Mouse (Mus musculus) forebrain, embryonic 14.5 days (tissue): ENCODE results near the gene Tapbp. TPM values are rescaled to one million over a fixed set of nuclear protein-coding genes. Genes with fewer than 3 reads are reported as not detected.
A peak's percentile ranks its signal among the peaks of the same experiment; 100 is the strongest.
"Not testable (repeated sequence)": the region's sequence is repeated elsewhere in the genome, so short reads cannot be mapped to it uniquely, and the experiment has no call there.

ENCODE experiments used
- ATAC-seq: fragments of 200-750 bp; cut with Nextera tagmentation; 2 replicates; pipeline ENCODE4 v1.8.0; 2017; ENCODE audit warnings: mild to moderate bottlenecking, moderate library complexity
- DNase-seq: peaks from one replicate; pipeline ENCODE4 v3.0.0-alpha.2; 2015; ENCODE audit warnings: low spot score
- H3K27ac ChIP-seq: fragments of 300-500 bp; sonication (generic); 2 replicates; pipeline ENCODE4 v1.5.1; 2014; ENCODE audit warnings: low read depth, mild to moderate bottlenecking, control low read depth, low read length, moderate library complexity
- H3K27me3 ChIP-seq: fragments of 300-500 bp; sonication (generic); replicated peaks from 2 replicates; pipeline ENCODE4 v1.6.1; 2014; ENCODE audit warnings: low read length, control low read depth, mixed read lengths; ENCODE audit not compliant: control insufficient read depth, insufficient read depth
- H3K36me3 ChIP-seq: fragments of 300-500 bp; sonication (generic); 2 replicates; pipeline ENCODE4 v1.6.1; 2014; ENCODE audit warnings: low read length, control low read depth; ENCODE audit not compliant: control insufficient read depth, insufficient read depth
- H3K4me1 ChIP-seq: fragments of 300-500 bp; sonication (generic); 2 replicates; pipeline ENCODE4 v1.6.1; 2014; ENCODE audit warnings: antibody characterized with exemption, low read length, control low read depth; ENCODE audit not compliant: control insufficient read depth, insufficient read depth
- H3K4me2 ChIP-seq: fragments of 300-500 bp; sonication (generic); 2 replicates; pipeline ENCODE4 v1.6.1; 2014; ENCODE audit warnings: mild to moderate bottlenecking, control low read depth, low read length
- H3K4me3 ChIP-seq: fragments of 300-500 bp; sonication (generic); 2 replicates; pipeline ENCODE4 v1.5.1; 2014; ENCODE audit warnings: low read depth, low read length, control low read depth
- H3K9ac ChIP-seq: fragments of 300-500 bp; sonication (generic); 2 replicates; pipeline ENCODE4 v1.6.1; 2014; ENCODE audit warnings: mild to moderate bottlenecking, low read length, control low read depth, moderate library complexity
- H3K9me3 ChIP-seq: fragments of 300-500 bp; sonication (generic); replicated peaks from 2 replicates; pipeline ENCODE4 v1.6.1; 2016; ENCODE audit warnings: low read length, control low read depth, mixed read lengths; ENCODE audit not compliant: control insufficient read depth
- WGBS: fragments of 180-500 bp; shearing (Covaris S2); extraction: QIAGEN DNeasy Blood & Tissue Kit; methylation state at CpG from one replicate; pipeline ENCODE4 v1.1.7; 2014; 5-methylcytosine and 5-hydroxymethylcytosine counted together
- polyA plus RNA-seq: library from polyadenylated mRNA; unstranded; fragments of >200 nt; fragmentation: Nextera tagmentation; extraction: Ambion mirVana; gene quantifications from 2 replicates; pipeline ENCODE4 v1.2.1, GENCODE M21; 2014

Gene Tapbp
- polyA plus RNA-seq = 14.1 and 17.7 TPM in 2 replicates

DNA sequence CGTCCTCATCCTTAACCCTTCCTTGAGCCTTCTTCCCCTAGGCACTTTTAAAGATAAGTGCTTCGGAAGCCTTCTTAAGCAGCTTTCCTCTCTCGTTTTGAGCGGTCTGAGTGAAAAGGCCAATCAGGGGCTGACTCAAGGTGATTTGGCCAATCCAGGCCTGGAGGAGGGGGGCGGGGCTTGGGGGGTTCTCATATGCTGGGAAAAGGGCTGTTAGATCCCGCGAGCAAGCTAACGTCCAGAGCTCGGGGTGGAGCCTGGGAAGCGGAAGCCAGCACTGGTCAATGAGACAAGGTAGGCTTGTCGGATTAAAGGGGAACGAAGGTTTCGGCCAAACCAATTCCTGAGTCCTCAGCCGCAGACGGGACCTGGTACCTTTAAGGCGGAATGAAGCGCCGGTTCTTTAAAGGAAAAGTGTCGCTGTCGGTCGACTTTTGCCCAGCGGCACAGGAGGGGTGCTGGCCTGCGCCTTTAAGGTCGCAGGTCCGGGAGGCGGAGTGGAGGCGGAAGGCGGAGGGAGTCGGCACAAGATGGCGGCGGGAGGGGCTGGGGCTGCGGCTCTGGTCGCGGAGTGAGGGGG lies at the start of gene Tapbp, which contains the start of gene Zbtb22:
Gene Tapbp (plus strand): TSS at position 229 of the 580 bp plus-strand sequence.
Gene Zbtb22 (plus strand): TSS at position 234 of the 580 bp plus-strand sequence.
- peaks cover 24% of the 10 kb centered on the region for H3K4me1 ChIP-seq

DNA sequence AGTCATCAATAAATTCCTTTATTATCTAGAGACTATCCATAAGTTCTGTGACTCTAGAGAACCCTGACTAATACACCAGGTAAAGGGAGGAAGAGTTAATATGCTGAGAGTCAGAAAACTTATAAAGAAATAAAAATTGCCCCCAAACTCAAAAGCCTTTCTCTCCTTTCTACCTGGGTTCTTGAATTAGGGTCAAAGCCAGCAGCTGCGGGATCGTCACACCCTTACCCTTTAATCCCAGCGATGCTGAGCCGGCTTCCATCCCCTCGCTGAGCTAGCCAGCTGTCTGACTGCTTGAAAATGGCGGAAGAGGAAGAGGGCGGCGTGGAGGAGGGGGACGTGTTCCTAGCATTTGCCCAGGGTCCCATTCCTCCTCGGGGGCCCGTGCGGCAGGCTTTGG lies 42.2 kb upstream of the Tapbp start, which contains the start of gene Gm7029:
Gene Gm7029 (plus strand): TSS at position 301 of the 400 bp plus-strand sequence.
- not testable (repeated sequence) for H3K27ac ChIP-seq, H3K27me3 ChIP-seq, H3K9ac ChIP-seq, ATAC-seq, H3K4me1 ChIP-seq, H3K4me3 ChIP-seq, DNase-seq, H3K9me3 ChIP-seq, H3K4me2 ChIP-seq
- WGBS = 90% methylated on average over 3 of the region's 12 CpGs
- H3K36me3 ChIP-seq = peaks cover 12% of the 10 kb centered on the region; the same call in 1 of the 2 replicates

More for the DNA sequence above, at the start of gene Tapbp, which contains the start of gene Zbtb22:
- DNase-seq = peak; percentile 98
- H3K27me3 ChIP-seq = no peaks in the 10 kb centered on the region
- peak within 1 kb of the TSS; percentile 63 for H3K4me2 ChIP-seq
- no peaks in the 10 kb centered on the region for H3K9me3 ChIP-seq
- peak within 1 kb of the TSS; percentile 55 for H3K4me3 ChIP-seq
- peak within 1 kb of the TSS; percentile 76 for H3K27ac ChIP-seq
- peaks cover 41% of the 10 kb centered on the region for H3K36me3 ChIP-seq
- peak within 1 kb of the TSS; percentile 61 for H3K9ac ChIP-seq
- ATAC-seq = peak; percentile 92
- under 1% methylated on average over 31 of the region's 34 CpGs for WGBS

DNA sequence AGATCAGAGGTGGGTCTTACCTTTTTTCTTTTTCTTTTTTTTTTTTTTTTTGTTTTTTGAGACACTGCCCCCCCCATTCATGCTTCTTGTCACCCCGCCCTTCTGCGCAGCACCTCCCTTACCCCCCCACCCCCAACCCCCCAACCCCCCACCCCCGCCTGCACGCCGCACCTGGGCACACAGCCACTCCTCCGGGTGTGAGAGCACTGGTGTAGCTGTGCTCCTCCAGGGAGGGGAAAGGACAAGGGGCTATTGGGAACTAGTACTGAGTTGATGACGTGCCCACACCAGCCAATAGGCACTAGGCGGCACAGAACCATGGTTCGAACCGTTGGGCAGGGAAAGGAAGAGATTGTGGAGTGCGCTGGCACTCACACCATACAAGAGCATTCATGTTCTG lies 41.3 kb upstream of the Tapbp start:
- H3K4me2 ChIP-seq = no peak overlapping the region
- no peaks in the 10 kb centered on the region for H3K27me3 ChIP-seq
- H3K9ac ChIP-seq = no peak overlapping the region
- H3K9me3 ChIP-seq = no peaks in the 10 kb centered on the region
- DNase-seq = no peak
- 90% methylated on average over 8 of the region's 11 CpGs for WGBS
- ATAC-seq = no peak
- H3K4me1 ChIP-seq = no peaks in the 10 kb centered on the region
- no peak overlapping the region for H3K4me3 ChIP-seq
- no peak overlapping the region for H3K27ac ChIP-seq
- H3K36me3 ChIP-seq = peaks cover 18% of the 10 kb centered on the region; the same call in 1 of the 2 replicates

DNA sequence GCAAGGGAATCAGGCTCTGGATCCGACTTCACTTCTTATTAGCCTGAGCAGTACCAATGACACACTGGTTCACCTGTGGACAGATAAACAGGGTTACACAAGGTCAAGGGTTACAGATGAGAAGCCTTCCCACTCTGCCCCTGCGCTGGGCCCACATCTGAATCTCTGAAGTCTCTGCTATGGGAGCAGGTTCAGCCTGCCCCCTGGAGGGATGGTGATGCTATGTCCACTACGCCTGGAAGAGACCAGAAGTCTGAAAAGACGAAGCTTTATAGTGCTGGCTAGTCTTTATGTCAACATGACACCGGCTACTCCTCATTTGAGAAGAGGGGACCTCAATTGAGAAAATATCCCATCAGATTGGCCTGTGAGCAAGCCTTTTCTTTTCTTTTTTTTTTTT lies 39.9 kb upstream of the Tapbp start:
- WGBS = 80% methylated on average over 5 of the region's 5 CpGs
- H3K9me3 ChIP-seq, H3K27ac ChIP-seq, H3K4me2 ChIP-seq, H3K4me1 ChIP-seq, H3K27me3 ChIP-seq, DNase-seq, H3K9ac ChIP-seq, ATAC-seq, H3K4me3 ChIP-seq: not testable (repeated sequence)
- H3K36me3 ChIP-seq = peaks cover 24% of the 10 kb centered on the region; the same call in 1 of the 2 replicates

DNA sequence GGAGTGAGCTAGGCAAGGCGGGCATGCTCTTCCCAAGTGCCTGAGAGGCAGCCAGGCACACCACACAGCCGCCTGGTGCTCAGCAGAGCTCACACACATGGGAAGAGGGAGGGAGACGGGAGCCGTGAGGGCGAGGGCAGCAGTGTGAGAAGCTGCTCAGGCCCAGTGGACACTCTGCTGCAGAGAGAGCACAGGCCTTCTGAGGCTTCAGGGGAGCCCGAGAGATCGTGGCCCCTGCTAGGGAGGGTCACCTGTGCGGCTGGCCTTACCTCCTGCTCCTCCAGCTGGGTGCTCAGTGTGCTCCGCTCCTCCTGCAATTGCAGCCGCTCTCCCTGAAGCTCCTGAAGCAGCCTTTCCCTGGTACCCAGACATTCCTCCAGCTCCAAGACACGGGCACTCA lies 31.4 kb upstream of the Tapbp start:
- not testable (repeated sequence) for H3K9me3 ChIP-seq, DNase-seq, ATAC-seq, H3K27me3 ChIP-seq, H3K9ac ChIP-seq, H3K4me2 ChIP-seq, H3K27ac ChIP-seq, H3K4me3 ChIP-seq, H3K4me1 ChIP-seq
- peaks cover 35% of the 10 kb centered on the region for H3K36me3 ChIP-seq
- WGBS = 94% methylated on average over 9 of the region's 11 CpGs

DNA sequence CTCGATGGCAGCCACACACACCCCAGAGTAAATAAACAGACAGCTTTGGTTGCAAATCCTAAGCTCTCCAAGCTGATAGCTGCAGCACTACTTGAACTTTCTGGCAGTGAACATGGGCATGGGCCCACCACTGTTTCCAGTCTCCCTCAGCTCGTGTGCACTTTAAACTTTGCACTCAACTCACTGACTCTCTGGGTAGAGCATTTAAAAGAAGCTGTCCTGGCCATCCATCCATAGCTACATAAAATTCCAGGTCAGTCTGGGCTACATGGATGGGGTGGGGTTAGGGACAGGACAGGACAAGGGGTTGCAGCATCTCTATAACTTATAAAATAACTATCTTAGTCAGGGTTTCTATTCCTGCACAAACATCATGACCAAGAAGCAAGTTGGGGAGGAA lies 27.9 kb upstream of the Tapbp start:
- ATAC-seq, H3K4me1 ChIP-seq, H3K27me3 ChIP-seq, H3K9me3 ChIP-seq, H3K4me3 ChIP-seq, DNase-seq, H3K9ac ChIP-seq, H3K4me2 ChIP-seq, H3K27ac ChIP-seq: not testable (repeated sequence)
- WGBS = 82% methylated on average over 2 of the region's 2 CpGs
- H3K36me3 ChIP-seq = peaks cover 14% of the 10 kb centered on the region

DNA sequence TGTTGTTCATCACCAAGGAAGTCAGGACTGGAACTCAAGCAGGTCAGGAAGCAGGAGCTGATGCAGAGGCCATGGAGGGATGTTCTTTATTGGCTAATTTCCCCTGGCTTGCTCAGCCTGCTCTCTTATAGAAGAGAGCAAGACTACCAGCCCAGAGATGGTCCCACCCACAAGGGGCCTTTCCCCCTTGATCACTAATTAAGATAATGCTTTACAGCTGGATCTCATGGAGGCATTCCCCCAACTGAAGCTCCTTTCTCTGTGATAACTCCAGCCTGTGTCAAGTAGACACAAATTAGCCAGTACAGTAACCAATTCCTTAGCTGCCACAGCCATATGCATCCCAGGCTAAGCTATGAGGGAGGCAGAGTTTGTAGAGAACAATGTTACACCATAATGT lies 27.5 kb upstream of the Tapbp start:
- H3K4me3 ChIP-seq, H3K9ac ChIP-seq, H3K9me3 ChIP-seq, H3K27ac ChIP-seq, H3K27me3 ChIP-seq, H3K4me1 ChIP-seq, ATAC-seq, DNase-seq: not testable (repeated sequence)
- H3K4me2 ChIP-seq = peak overlapping the region; percentile 60
- peaks cover 12% of the 10 kb centered on the region for H3K36me3 ChIP-seq

DNA sequence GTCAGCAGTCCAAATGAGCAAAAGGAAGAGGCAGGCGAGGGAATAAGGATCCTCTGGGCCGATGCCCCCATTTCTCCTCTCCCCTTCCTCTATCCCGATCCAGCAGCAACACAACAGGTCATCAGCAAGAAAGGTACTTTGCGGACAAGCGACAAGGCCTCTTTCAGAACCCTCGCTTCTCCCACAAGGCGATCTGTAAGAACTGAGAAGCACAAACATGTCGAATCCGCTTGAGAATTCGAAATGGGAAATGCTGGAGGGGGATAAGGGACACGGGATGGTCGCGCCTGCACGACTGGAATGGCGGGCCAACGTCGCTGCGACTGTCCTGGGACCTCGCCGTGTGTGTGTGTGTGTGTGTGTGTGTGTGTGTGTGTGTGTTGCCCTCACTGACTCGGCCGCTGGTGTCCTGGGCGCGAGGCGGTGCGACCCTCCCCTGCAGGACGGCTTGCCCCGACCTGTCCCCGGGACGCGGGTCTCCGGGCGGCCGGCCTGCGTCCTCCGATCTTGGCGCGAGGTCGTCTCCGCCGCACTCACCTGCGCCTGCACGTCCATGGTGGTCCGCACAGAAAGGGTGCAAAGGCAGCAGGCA lies 25.7 kb upstream of the Tapbp start:
- H3K9me3 ChIP-seq, H3K27ac ChIP-seq, H3K4me1 ChIP-seq, DNase-seq, ATAC-seq, H3K36me3 ChIP-seq, H3K27me3 ChIP-seq: not testable (repeated sequence)
- under 1% methylated on average over 43 of the region's 44 CpGs for WGBS
- H3K9ac ChIP-seq = peak overlapping the region; percentile 65
- H3K4me2 ChIP-seq = peak overlapping the region; percentile 60
- peak overlapping the region; percentile 54 for H3K4me3 ChIP-seq

DNA sequence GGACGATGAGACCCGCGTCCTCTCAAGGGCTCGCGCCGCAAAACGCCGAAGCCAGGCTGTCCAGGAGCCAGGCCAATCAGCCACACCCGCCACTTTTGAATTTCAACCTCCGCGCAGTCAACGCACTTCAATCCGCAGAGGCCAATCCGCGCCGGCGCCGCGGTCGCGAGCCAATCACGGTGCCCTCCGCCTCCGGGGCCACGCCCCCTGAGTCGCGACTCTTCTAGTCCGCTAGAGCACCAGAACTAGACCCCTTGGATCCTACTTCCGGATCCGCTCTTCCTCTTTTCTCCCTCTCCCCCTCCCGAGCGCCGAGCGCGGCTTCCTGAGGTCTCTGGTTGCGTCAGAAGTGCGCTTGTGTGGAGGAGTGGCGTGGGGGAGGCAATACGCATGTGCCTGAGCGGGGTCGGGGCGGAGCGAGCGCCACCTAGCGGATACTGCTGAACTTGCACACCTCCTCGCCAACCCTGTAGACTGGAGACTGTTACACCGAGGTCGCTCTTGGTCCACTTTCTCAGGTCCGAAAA lies 25.1 kb upstream of the Tapbp start, which contains the start of gene Kifc1:
Gene Kifc1 (minus strand): TSS at position 129 of the 527 bp plus-strand sequence.
- H3K27me3 ChIP-seq = no peaks in the 10 kb centered on the region
- H3K4me3 ChIP-seq = peak within 1 kb of the TSS; percentile 54
- peak within 1 kb of the TSS; percentile 65 for H3K9ac ChIP-seq
- peak within 1 kb of the TSS; percentile 60 for H3K4me2 ChIP-seq
- DNase-seq (peak; percentile 100), ATAC-seq (peak; percentile 100)
- no peaks in the 10 kb centered on the region for H3K9me3 ChIP-seq
- H3K36me3 ChIP-seq = peaks cover 8% of the 10 kb centered on the region
- H3K4me1 ChIP-seq = peaks cover 4% of the 10 kb centered on the region; the same call in 1 of the 2 replicates
- no peak within 1 kb of the TSS for H3K27ac ChIP-seq
- 0% methylated on average over 49 of the region's 49 CpGs for WGBS
